Mouse (Mus musculus) embryonic facial prominence, embryonic 15.5 days (tissue): Measurements from ENCODE around the gene Borcs7. TPM values are rescaled to one million over a fixed set of nuclear protein-coding genes. Genes with fewer than 3 reads are reported as not detected.

Experiments used
- ATAC-seq: fragments of 200-750 bp; cut with Nextera tagmentation; 2 replicates; pipeline ENCODE4 v1.8.0; 2017; ENCODE audit warnings: low read depth, moderate TSS enrichment; ENCODE audit not compliant: insufficient number of reproducible peaks, low FRiP score, low TSS enrichment
- H3K27ac ChIP-seq: fragments of 300-500 bp; sonication (generic); replicated peaks from 2 replicates; pipeline ENCODE4 v1.5.1; 2015; ENCODE audit warnings: mild to moderate bottlenecking, inconsistent platforms
- H3K27me3 ChIP-seq: fragments of 300-500 bp; sonication (generic); 2 replicates; pipeline ENCODE4 v1.6.1; 2015; ENCODE audit warnings: inconsistent platforms
- H3K36me3 ChIP-seq: fragments of 300-500 bp; sonication (generic); 2 replicates; pipeline ENCODE4 v1.6.1; 2015; ENCODE audit warnings: mild to moderate bottlenecking, inconsistent platforms
- H3K4me1 ChIP-seq: fragments of 300-500 bp; sonication (generic); 2 replicates; pipeline ENCODE4 v1.6.1; 2015; ENCODE audit warnings: inconsistent platforms
- H3K4me2 ChIP-seq: fragments of 300-500 bp; sonication (generic); replicated peaks from 2 replicates; pipeline ENCODE4 v1.6.1; 2015; ENCODE audit warnings: mild to moderate bottlenecking, inconsistent platforms
- H3K4me3 ChIP-seq: fragments of 300-500 bp; sonication (generic); replicated peaks from 2 replicates; pipeline ENCODE4 v1.5.1; 2015; ENCODE audit warnings: mild to moderate bottlenecking, inconsistent platforms
- H3K9ac ChIP-seq: fragments of 300-500 bp; sonication (generic); 2 replicates; pipeline ENCODE4 v1.6.1; 2015; ENCODE audit warnings: inconsistent platforms
- H3K9me3 ChIP-seq: fragments of 300-500 bp; sonication (generic); replicated peaks from 2 replicates; pipeline ENCODE4 v1.6.1; 2016; ENCODE audit warnings: inconsistent platforms
- WGBS: fragments of 180-500 bp; shearing (Covaris S2); methylation state at CpG from one replicate; pipeline ENCODE4 v1.1.7; 2015; 5-methylcytosine and 5-hydroxymethylcytosine counted together
- polyA plus RNA-seq: library from polyadenylated mRNA; unstranded; fragments of >200 nt; fragmentation: Nextera tagmentation; extraction: Ambion mirVana; gene quantifications from 2 replicates; pipeline ENCODE4 v1.2.1, GENCODE M21; 2015

Gene Borcs7
- polyA plus RNA-seq, 1 experiment from 2014 or later = 16.3 TPM

GRCm38 (mm10) chr19:46696482-46696881, 6.8 kb downstream of the Borcs7 start:
- Histone ChIP-seq H3K27ac (no peak overlapping the region), H3K9ac (no peak overlapping the region), H3K4me1 (no peaks in the 10 kb centered on the region), H3K27me3 (no peaks in the 10 kb centered on the region), H3K4me2 (no peak overlapping the region), H3K4me3 (no peak overlapping the region), H3K9me3 (no peaks in the 10 kb centered on the region), H3K36me3 (peaks cover 3% of the 10 kb centered on the region; the same call in 1 of the 2 replicates)
- WGBS = 90% methylated on average over 8 of the region's 8 CpGs
- ATAC-seq = no peak

- Histone ChIP-seq H3K9ac (no peak overlapping the region), H3K4me3 (no peak overlapping the region), H3K4me1 (no peaks in the 10 kb centered on the region), H3K27me3 (no peaks in the 10 kb centered on the region), H3K4me2 (no peak overlapping the region), H3K36me3 (peaks cover 3% of the 10 kb centered on the region; the same call in 1 of the 2 replicates), H3K27ac (no peak overlapping the region), H3K9me3 (no peaks in the 10 kb centered on the region)
- no peak for ATAC-seq
- WGBS = 95% methylated on average over 7 of the region's 7 CpGs
Measured at GRCm38 (mm10) chr19:46696943-46697342, 7.2 kb downstream of the Borcs7 start.

GRCm38 (mm10) chr19:46697840-46698517, 8.3 kb downstream of the Borcs7 start:
- 51% methylated on average over 19 of the region's 19 CpGs for WGBS
- H3K4me1 ChIP-seq = no peaks in the 10 kb centered on the region
- no peaks in the 10 kb centered on the region for H3K27me3 ChIP-seq
- H3K27ac ChIP-seq = no peak overlapping the region
- ATAC-seq = no peak
- no peak overlapping the region for H3K4me2 ChIP-seq
- H3K9me3 ChIP-seq = no peaks in the 10 kb centered on the region
- no peak overlapping the region for H3K9ac ChIP-seq
- peaks cover 3% of the 10 kb centered on the region; the same call in 1 of the 2 replicates for H3K36me3 ChIP-seq
- no peak overlapping the region for H3K4me3 ChIP-seq

- Histone ChIP-seq H3K27ac (no peak overlapping the region), H3K9ac (no peak overlapping the region), H3K4me2 (no peak overlapping the region), H3K36me3 (peaks cover 3% of the 10 kb centered on the region; the same call in 1 of the 2 replicates), H3K4me3 (no peak overlapping the region), H3K4me1 (no peaks in the 10 kb centered on the region), H3K27me3 (no peaks in the 10 kb centered on the region), H3K9me3 (no peaks in the 10 kb centered on the region)
- ATAC-seq = no peak
- 66% methylated on average over 10 of the region's 10 CpGs for WGBS
Measured at GRCm38 (mm10) chr19:46699011-46699481, 9.3 kb downstream of the Borcs7 start.

GRCm38 (mm10) chr19:46701156-46701555, 11.4 kb downstream of the Borcs7 start:
- Histone ChIP-seq H3K36me3 (0 out of 2 replicates have a peak, but pooled peaks cover 3% of the 10 kb centered on the region), H3K27me3 (no peaks in the 10 kb centered on the region), H3K27ac (no peak overlapping the region), H3K9me3 (no peaks in the 10 kb centered on the region), H3K4me3 (no peak overlapping the region), H3K4me1 (no peaks in the 10 kb centered on the region), H3K4me2 (no peak overlapping the region), H3K9ac (no peak overlapping the region)
- 70% methylated on average over 9 of the region's 9 CpGs for WGBS
- no peak for ATAC-seq

GRCm38 (mm10) chr19:46705779-46706495, 16.2 kb downstream of the Borcs7 start:
- no peaks in the 10 kb centered on the region for H3K9me3 ChIP-seq
- H3K27me3 ChIP-seq = no peaks in the 10 kb centered on the region
- 0 out of 2 replicates have a peak, but pooled peaks cover 10% of the 10 kb centered on the region for H3K36me3 ChIP-seq
- H3K9ac ChIP-seq = no peak overlapping the region
- H3K4me1 ChIP-seq = peaks cover 14% of the 10 kb centered on the region
- no peak overlapping the region for H3K4me2 ChIP-seq
- H3K27ac ChIP-seq = no peak overlapping the region
- no peak for ATAC-seq
- 46% methylated on average over 7 of the region's 7 CpGs for WGBS
- H3K4me3 ChIP-seq = no peak overlapping the region

- Histone ChIP-seq H3K36me3 (0 out of 2 replicates have a peak, but pooled peaks cover 10% of the 10 kb centered on the region), H3K27ac (no peak overlapping the region), H3K4me1 (peaks cover 14% of the 10 kb centered on the region), H3K9me3 (no peaks in the 10 kb centered on the region), H3K4me2 (peak overlapping the region; percentile 62), H3K27me3 (no peaks in the 10 kb centered on the region), H3K4me3 (peak overlapping the region; percentile 44), H3K9ac (no peak overlapping the region)
- WGBS = 75% methylated on average over 9 of the region's 9 CpGs
- no peak for ATAC-seq
Measured at GRCm38 (mm10) chr19:46706540-46707295, 17.0 kb downstream of the Borcs7 start.

GRCm38 (mm10) chr19:46707296-46708151, 17.8 kb downstream of the Borcs7 start, which contains the start of gene As3mt:
As3mt (plus strand) TSS chr19:46707458.
- ATAC-seq = peak; percentile 51
- H3K4me3 ChIP-seq = peak within 1 kb of the TSS; percentile 44
- H3K9ac ChIP-seq = peak within 1 kb of the TSS; percentile 33
- H3K36me3 ChIP-seq = 0 out of 2 replicates have a peak, but pooled peaks cover 10% of the 10 kb centered on the region
- peaks cover 14% of the 10 kb centered on the region for H3K4me1 ChIP-seq
- no peaks in the 10 kb centered on the region for H3K27me3 ChIP-seq
- no peaks in the 10 kb centered on the region for H3K9me3 ChIP-seq
- no peak within 1 kb of the TSS for H3K27ac ChIP-seq
- 6% methylated on average over 31 of the region's 31 CpGs for WGBS
- peak within 1 kb of the TSS; percentile 62 for H3K4me2 ChIP-seq

- Histone ChIP-seq H3K4me1 (peaks cover 14% of the 10 kb centered on the region), H3K4me3 (no peak overlapping the region), H3K9ac (no peak overlapping the region), H3K4me2 (no peak overlapping the region), H3K36me3 (peaks cover 13% of the 10 kb centered on the region; the same call in 1 of the 2 replicates), H3K27me3 (no peaks in the 10 kb centered on the region), H3K27ac (no peak overlapping the region), H3K9me3 (no peaks in the 10 kb centered on the region)
- WGBS = 95% methylated on average over 4 of the region's 4 CpGs
- ATAC-seq = no peak
Measured at GRCm38 (mm10) chr19:46710614-46711013, 20.9 kb downstream of the Borcs7 start.

GRCm38 (mm10) chr19:46714234-46714633, 24.5 kb downstream of the Borcs7 start:
- no peak for ATAC-seq
- no peaks in the 10 kb centered on the region for H3K27me3 ChIP-seq
- no peak overlapping the region for H3K9ac ChIP-seq
- no peak overlapping the region for H3K4me3 ChIP-seq
- 77% methylated on average over 8 of the region's 8 CpGs for WGBS
- no peaks in the 10 kb centered on the region for H3K4me1 ChIP-seq
- no peaks in the 10 kb centered on the region for H3K9me3 ChIP-seq
- H3K27ac ChIP-seq = no peak overlapping the region
- H3K4me2 ChIP-seq = no peak overlapping the region
- peaks cover 16% of the 10 kb centered on the region; the same call in 1 of the 2 replicates for H3K36me3 ChIP-seq
